Mouse (Mus musculus) C2C12 (cell line): ENCODE measurements around the gene Ncoa1.

Experiments used
- CEBPB ChIP-seq: IDR thresholded peaks from one replicate; pipeline ENCODE4 v1.6.1; 2011; ENCODE audit warnings: low read depth, mild to moderate bottlenecking, control low read depth, moderate library complexity
- CTCF ChIP-seq: IDR thresholded peaks from one replicate; pipeline ENCODE4 v1.5.1; 2011; ENCODE audit not compliant: control insufficient read depth, insufficient read depth, insufficient read length
- FOSL1 ChIP-seq: IDR thresholded peaks from one replicate; pipeline ENCODE4 v1.8.0; 2011; ENCODE audit warnings: mild to moderate bottlenecking, low read length; ENCODE audit not compliant: poor library complexity, insufficient read depth, severe bottlenecking
- MAX ChIP-seq: IDR thresholded peaks from one replicate; pipeline ENCODE4 v1.6.1; 2011; ENCODE audit warnings: mild to moderate bottlenecking, control low read depth
- MYOD1 ChIP-seq: IDR thresholded peaks from one replicate; pipeline ENCODE4 v1.6.1; 2011; ENCODE audit warnings: low read depth; ENCODE audit not compliant: control insufficient read depth, insufficient read length
- USF1 ChIP-seq: IDR thresholded peaks from one replicate; pipeline ENCODE4 v1.6.1; 2011; ENCODE audit warnings: low read depth, mild to moderate bottlenecking, control low read depth, moderate library complexity

- TF ChIP-seq CTCF (no peak), USF1 (no peak), MYOD1 (no peak), MAX (no peak), FOSL1 (no peak), CEBPB (no peak)
Observed at GRCm38 (mm10) chr12:4209196-4209595, 267.8 kb downstream of the Ncoa1 start.
